Mouse (Mus musculus): ENCODE measurements around the gene Fam126b. TPM values are rescaled to one million over a fixed set of nuclear protein-coding genes. Genes with fewer than 3 reads are reported as not detected.
"Not testable (repeated sequence)": the region's sequence is repeated elsewhere in the genome, so short reads cannot be mapped to it uniquely, and the experiment has no call there.

The Fam126b gene
- polyA plus RNA-seq (2015; fragmentation: Nextera tagmentation; extraction: Ambion mirVana), result 12.9 and 14.5 TPM in 2 replicates

DNA sequence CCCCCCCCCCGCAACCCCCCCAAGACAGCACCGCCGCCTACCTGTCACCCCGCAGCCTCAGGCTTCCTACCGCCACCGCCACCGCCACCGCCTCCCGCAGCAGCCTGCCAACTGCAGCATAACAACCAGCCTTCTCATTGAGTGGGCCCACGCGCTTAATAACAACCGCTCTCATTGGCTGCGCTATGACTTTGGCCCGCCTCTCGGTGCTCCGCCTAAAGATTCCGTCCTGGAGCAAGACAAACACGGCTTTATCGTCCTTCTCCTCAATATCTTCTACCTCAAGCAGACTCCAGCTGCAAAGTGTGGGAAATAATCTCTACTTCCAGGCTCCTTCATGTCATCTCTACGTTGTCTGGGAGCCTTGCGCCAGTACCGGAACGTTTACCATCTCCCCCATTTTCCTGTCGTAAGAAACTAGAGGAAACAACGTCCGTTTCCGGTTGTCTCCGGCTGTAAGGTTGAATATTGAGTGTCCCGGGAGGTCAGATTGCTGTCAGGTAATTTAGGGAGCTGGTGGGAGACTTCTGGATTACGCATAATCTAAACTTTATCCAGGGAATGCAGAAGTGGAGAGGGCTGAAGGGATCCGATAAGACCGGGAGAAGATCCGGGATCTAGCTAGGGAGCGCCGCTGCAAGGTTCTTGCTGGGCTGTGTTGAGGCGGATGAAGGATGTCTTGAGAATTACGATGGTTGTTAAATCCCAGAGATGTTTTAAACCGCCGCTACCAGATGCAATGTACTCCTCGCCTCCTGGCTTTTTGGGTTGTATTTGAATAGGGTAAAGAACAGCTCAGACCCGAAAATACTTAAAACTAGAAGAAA lies at the start of gene Fam126b, which contains the start of gene Ndufb3:
Fam126b (minus strand) TSS at position 153 of the 827 bp plus-strand sequence.
Ndufb3 (plus strand) TSS at position 214 of the 827 bp plus-strand sequence.
- under 1% methylated on average over 41 of the region's 41 CpGs for WGBS
- Histone ChIP-seq H3K27me3 (no peaks in the 10 kb centered on the region), H3K4me2 (peak within 1 kb of the TSS; percentile 85)

DNA sequence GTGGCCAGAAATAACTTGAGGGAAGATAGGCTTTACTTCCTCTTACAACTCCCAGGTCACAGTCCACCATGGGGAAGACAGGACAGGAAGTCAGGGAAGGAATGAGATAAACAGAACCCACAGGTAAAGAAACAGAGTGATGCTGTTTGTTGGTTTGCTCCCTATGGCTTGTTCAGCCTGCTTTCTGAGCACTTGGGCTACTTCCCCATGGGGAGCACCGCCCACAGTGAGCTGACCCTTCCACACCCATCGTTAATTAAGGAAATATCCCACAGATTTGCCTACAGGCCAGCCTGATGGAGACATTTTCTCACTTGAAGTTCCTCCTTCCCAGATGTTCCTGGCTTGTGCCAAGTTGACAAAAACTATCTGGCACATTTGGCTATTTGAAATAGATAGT lies 42.7 kb upstream of the Fam126b start:
- not testable (repeated sequence) for ATAC-seq (ENCODE audit: low FRiP score, low read depth); H3K27ac ChIP-seq (replicated peaks); H3K4me1 ChIP-seq (replicated peaks); H3K36me3 ChIP-seq; H3K9ac ChIP-seq; H3K4me3 ChIP-seq; H3K27me3 ChIP-seq; H3K4me2 ChIP-seq; H3K9me3 ChIP-seq
- 73% methylated on average over 1 of the region's 2 CpGs for WGBS

More for the DNA sequence above, at the start of gene Fam126b, which contains the start of gene Ndufb3:
- Histone ChIP-seq H3K9ac (peak within 1 kb of the TSS; percentile 93), H3K27ac (replicated peaks) (peak within 1 kb of the TSS; percentile 89), H3K9me3 (no peaks in the 10 kb centered on the region), H3K36me3 (0 out of 2 replicates have a peak, but pooled peaks cover 3% of the 10 kb centered on the region), H3K4me1 (replicated peaks) (peaks cover 15% of the 10 kb centered on the region), H3K4me3 (peak within 1 kb of the TSS; percentile 80)
- peak; percentile 99 for ATAC-seq (ENCODE audit: low FRiP score, low read depth)

DNA sequence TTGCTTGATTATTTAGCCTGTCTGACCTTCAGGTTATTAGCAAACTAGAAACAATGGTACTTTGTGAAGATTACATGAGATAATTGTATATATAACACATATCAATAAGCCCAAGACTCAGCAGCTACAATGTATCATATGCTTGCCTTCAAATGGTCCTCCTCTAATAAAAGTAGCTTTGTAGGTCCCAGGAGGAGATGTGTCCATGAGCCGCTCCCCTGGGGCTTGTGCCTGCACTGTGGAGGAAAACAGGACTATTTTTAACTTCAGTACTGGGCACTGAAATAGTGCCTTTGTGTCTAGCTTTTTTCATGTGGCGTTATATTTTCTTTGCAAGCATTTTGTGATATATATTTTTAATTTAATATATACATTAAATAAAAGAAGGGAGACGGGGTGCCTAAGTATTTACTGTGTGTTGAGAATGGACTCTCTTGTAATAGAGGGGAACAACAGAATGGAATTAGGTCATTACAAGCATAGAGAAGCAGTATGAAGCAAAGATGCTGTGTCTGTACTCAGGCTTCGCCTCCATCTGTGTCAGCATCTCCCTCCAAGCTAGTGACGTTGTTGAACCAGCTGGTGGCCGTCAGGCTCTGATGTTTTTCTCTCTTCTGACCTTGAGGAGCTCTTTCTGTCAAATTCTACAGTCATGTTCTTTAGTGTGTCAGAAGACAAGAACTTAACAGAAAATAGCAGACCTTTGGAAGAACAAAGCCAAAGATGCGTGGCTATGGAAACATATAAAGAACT lies 36.0 kb upstream of the Fam126b start:
- peak; percentile 48; the same call in 1 of the 2 replicates for ATAC-seq (ENCODE audit: low FRiP score, low read depth)
- WGBS, result 70% methylated on average over 7 of the region's 7 CpGs

DNA sequence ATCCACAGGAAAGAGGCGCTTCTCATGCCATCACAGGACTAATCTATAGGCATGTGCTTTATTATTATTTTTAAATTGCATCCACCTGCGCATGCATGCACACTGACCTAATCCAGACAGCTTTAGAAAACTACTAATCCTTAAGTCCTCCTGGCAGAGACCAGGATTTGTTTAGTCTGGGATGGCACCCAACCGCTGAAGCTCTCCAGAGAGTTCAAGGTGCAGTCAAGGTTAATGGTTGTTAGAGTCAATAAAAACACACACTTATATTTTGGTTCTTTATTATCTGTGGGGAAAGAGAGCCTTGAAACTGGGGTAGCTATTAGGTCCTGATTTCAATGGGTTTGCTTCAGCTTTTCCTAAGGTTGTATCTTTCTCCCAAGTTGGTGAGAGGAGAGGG lies 35.1 kb upstream of the Fam126b start:
- Histone ChIP-seq H3K27me3 (no peaks in the 10 kb centered on the region), H3K9ac (no peak overlapping the region), H3K4me3 (no peak overlapping the region), H3K4me1 (replicated peaks) (no peaks in the 10 kb centered on the region), H3K4me2 (no peak overlapping the region), H3K36me3 (no peaks in the 10 kb centered on the region), H3K9me3 (no peaks in the 10 kb centered on the region), H3K27ac (replicated peaks) (no peak overlapping the region)
- ATAC-seq (ENCODE audit: low FRiP score, low read depth), result no peak
- 85% methylated on average over 3 of the region's 3 CpGs for WGBS

More for the DNA sequence above, 36.0 kb upstream of the Fam126b start:
- no peak overlapping the region for H3K4me3 ChIP-seq
- no peaks in the 10 kb centered on the region for H3K9me3 ChIP-seq
- no peak overlapping the region for H3K9ac ChIP-seq
- H3K4me1 ChIP-seq (replicated peaks), result no peaks in the 10 kb centered on the region
- H3K36me3 ChIP-seq, result no peaks in the 10 kb centered on the region
- H3K4me2 ChIP-seq, result no peak overlapping the region
- no peaks in the 10 kb centered on the region for H3K27me3 ChIP-seq
- H3K27ac ChIP-seq (replicated peaks), result no peak overlapping the region

DNA sequence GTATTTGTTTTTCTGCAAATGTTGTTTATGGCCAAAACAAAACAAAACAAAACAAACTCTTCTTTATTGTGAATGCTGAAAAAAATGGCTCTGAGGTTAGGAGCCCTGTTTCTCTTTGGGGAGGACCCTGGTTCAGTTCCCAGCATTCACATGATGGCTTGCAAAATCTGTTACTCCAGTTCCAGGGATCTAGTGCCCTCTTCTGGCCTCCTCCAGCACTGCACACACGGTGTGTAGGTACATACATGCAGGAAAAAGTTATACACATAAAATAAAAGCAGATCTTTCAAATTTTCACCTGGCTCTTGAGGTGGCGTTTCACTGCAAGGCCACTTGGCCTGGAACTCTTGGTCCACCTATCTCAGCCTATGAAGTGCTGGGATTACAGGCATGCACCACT lies 32.6 kb upstream of the Fam126b start:
- Histone ChIP-seq H3K4me3 (no peak overlapping the region), H3K9me3 (no peaks in the 10 kb centered on the region), H3K4me1 (replicated peaks) (no peaks in the 10 kb centered on the region), H3K27me3 (no peaks in the 10 kb centered on the region), H3K27ac (replicated peaks) (no peak overlapping the region), H3K9ac (no peak overlapping the region), H3K36me3 (no peaks in the 10 kb centered on the region), H3K4me2 (no peak overlapping the region)
- WGBS, result 96% methylated on average over 2 of the region's 2 CpGs
- no peak for ATAC-seq (ENCODE audit: low FRiP score, low read depth)

DNA sequence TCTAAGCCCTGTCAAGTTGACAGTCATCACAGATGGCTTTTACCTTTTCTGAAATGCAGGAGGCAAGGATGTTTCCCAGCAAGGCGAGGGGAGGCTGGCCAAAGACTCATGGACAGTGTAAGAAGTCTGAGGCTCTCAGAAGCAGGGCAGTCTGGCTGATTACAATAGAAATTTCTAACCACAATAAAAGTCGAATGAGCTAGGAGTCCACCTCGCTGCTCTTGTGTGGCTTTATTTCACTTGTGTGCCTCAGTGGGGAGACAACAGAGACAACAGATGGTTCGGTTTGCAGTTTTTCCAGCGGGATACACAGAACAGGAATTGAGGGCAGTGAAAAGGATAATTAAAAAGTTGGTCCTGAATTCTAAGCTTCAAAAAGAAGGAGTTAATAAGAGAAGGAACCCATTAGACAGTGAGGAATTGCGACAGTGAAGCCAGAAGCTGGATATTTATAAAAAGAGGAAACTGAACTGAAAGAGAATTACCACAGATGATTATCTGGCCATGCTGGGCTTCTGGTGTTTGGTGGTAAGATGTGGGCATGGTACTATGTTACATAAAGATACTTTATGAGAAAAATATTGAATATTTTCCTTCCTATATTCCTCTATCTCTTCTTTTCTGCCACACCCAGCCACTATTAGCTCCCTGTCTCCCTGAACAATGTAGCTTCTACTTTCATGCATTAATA lies 32.0 kb upstream of the Fam126b start:
- WGBS, result 75% methylated on average over 6 of the region's 6 CpGs
- H3K27me3 ChIP-seq, result no peaks in the 10 kb centered on the region
- no peaks in the 10 kb centered on the region for H3K4me1 ChIP-seq (replicated peaks)
- H3K36me3 ChIP-seq, result no peaks in the 10 kb centered on the region
- ATAC-seq (ENCODE audit: low FRiP score, low read depth), result no peak
- no peak overlapping the region for H3K9ac ChIP-seq
- H3K4me3 ChIP-seq, result no peak overlapping the region
- H3K9me3 ChIP-seq, result no peaks in the 10 kb centered on the region
- H3K4me2 ChIP-seq, result no peak overlapping the region
- no peak overlapping the region for H3K27ac ChIP-seq (replicated peaks)

DNA sequence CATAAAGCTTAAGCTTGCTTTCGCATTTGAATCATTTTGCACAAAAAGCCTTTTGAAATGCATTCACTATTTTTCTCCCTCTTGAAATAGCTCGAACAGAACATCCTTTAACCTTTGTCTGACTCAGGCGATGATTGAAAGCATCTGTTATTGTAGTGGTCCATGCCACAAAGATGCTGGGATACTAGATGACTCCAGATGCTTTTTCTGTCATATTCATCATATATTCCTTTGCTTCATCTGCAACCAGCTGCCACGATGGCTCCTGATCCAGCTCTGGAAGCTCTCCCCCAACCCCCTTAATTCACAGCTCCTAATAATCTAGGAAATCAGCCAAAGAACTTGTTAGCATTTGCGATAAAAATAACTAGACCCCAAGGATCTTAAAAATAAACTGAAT lies 31.0 kb upstream of the Fam126b start:
- Histone ChIP-seq H3K4me1 (replicated peaks) (no peaks in the 10 kb centered on the region), H3K27me3 (no peaks in the 10 kb centered on the region)
- 41% methylated on average over 5 of the region's 5 CpGs for WGBS

DNA sequence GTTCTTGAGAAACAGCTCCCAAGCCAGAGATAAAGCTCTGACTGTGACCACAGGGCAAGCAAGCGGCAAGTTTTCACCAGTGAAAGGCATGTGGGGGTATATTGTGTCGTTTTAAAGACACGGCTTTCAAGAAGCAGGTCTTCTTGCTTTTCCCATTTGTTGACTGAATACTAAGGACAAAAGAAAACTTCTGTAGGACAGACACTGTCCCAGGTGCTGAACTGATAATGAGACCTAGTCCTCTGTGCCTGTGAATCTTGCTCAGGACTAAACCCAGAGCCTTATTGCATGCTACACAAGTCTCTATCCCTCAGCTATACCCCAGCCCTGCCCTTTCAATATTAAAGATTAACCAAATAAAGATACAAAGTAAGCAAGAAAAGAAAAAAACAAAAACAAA lies 30.1 kb upstream of the Fam126b start:
- no peaks in the 10 kb centered on the region for H3K27me3 ChIP-seq
- no peaks in the 10 kb centered on the region for H3K36me3 ChIP-seq
- H3K27ac ChIP-seq (replicated peaks), result no peak overlapping the region
- H3K4me2 ChIP-seq, result no peak overlapping the region
- H3K9me3 ChIP-seq, result no peaks in the 10 kb centered on the region
- H3K4me1 ChIP-seq (replicated peaks), result no peaks in the 10 kb centered on the region
- H3K4me3 ChIP-seq, result no peak overlapping the region
- no peak overlapping the region for H3K9ac ChIP-seq
- 75% methylated on average over 3 of the region's 3 CpGs for whole genome bisulfite sequencing
- ATAC-seq (ENCODE audit: low FRiP score, low read depth), result no peak

More for the DNA sequence above, 31.0 kb upstream of the Fam126b start:
- Histone ChIP-seq H3K9ac (no peak overlapping the region), H3K9me3 (no peaks in the 10 kb centered on the region), H3K4me3 (no peak overlapping the region), H3K36me3 (no peaks in the 10 kb centered on the region), H3K27ac (replicated peaks) (no peak overlapping the region), H3K4me2 (no peak overlapping the region)
- no peak for ATAC-seq (ENCODE audit: low FRiP score, low read depth)

DNA sequence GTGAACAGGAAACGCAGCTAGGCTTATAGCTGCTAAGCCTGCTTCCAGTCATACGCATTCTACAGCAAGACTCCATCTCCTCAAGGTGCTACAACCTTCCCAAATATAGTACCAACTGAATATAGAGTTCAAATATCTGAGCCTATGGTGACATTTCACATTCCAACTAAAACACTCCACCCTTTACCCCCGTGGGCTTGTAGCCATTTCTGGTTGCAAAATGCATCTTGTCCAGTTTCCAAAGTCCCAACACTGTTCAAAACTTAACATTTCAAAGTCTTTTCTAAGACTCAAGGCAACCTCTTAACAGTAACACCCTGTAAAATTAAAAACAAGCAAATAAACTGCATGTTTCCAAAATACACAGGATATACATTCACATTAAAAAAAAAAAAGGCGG lies 29.0 kb upstream of the Fam126b start:
- Histone ChIP-seq H3K9ac (no peak overlapping the region), H3K9me3 (no peaks in the 10 kb centered on the region), H3K4me2 (no peak overlapping the region), H3K36me3 (no peaks in the 10 kb centered on the region), H3K27me3 (no peaks in the 10 kb centered on the region), H3K27ac (replicated peaks) (no peak overlapping the region), H3K4me3 (no peak overlapping the region), H3K4me1 (replicated peaks) (no peaks in the 10 kb centered on the region)
- WGBS, result 91% methylated on average over 4 of the region's 4 CpGs
- no peak for ATAC-seq (ENCODE audit: low FRiP score, low read depth)

DNA sequence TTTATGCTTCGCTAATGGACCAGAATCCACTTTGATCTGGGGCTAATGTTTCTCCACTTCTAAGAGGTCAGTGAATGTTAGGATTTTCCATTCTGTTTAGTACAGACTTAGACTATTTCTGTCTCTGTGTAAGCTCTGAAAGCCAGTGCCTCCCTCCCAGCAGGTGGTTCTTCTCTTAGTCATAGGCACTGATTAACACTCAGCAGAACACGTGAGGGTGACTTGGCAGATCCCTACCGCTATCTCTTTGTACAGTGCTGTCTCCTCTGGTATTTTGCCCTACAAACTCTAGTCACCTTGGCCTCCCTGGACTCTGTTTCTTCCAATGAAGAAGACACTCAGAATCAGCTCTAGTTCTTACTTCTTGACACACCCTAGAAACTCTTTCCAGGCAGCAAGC lies 28.3 kb upstream of the Fam126b start:
- no peak overlapping the region for H3K4me3 ChIP-seq
- H3K9ac ChIP-seq, result no peak overlapping the region
- H3K27ac ChIP-seq (replicated peaks), result no peak overlapping the region
- no peak for ATAC-seq (ENCODE audit: low FRiP score, low read depth)
- no peak overlapping the region for H3K4me2 ChIP-seq
- WGBS, result 84% methylated on average over 3 of the region's 3 CpGs
- no peaks in the 10 kb centered on the region for H3K9me3 ChIP-seq
- no peaks in the 10 kb centered on the region for H3K4me1 ChIP-seq (replicated peaks)
- no peaks in the 10 kb centered on the region for H3K27me3 ChIP-seq
- no peaks in the 10 kb centered on the region for H3K36me3 ChIP-seq

DNA sequence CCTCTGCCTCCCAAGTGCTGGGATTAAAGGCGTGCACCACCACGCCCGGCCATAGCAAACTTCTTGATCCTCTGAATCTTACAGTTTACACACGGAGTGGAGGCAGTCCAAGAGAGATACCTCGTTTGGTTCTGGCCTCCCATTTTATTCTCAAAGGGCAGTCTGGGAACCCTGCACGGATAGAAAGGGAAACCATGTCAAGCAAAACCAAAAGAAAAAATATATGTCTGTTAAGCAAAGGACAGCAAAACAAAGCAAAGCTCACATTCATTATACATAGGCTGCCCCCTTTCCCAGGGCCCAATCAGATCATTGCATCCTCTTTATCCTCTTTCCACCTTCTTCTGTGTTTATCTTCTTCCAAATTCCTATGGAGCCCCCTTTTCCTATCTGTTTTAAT lies 27.7 kb upstream of the Fam126b start:
- no peak overlapping the region for H3K27ac ChIP-seq (replicated peaks)
- no peaks in the 10 kb centered on the region for H3K9me3 ChIP-seq
- no peaks in the 10 kb centered on the region for H3K4me1 ChIP-seq (replicated peaks)
- no peaks in the 10 kb centered on the region for H3K27me3 ChIP-seq
- H3K36me3 ChIP-seq, result no peaks in the 10 kb centered on the region
- H3K9ac ChIP-seq, result no peak overlapping the region
- no peak overlapping the region for H3K4me3 ChIP-seq
- H3K4me2 ChIP-seq, result no peak overlapping the region
- 81% methylated on average over 6 of the region's 6 CpGs for WGBS
- no peak for ATAC-seq (ENCODE audit: low FRiP score, low read depth)

DNA sequence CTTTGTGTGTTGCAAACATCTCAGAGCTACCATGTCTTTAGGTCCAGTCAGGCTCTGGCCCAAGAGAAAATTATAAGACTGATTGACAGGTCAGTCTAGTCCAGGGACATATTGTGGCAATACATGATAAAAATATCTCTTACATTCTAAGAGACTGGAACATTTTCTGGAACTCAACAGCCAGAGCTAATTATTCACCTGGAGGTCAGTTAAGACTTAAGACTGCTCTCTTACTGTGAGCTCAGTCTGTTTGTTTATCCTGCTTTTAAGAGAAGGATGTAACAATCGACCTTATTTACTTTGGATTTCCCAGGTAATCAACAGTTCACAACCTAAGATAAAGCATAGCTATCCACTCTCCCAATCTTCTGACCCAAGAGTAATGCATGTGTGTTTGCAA lies 24.5 kb upstream of the Fam126b start:
- no peaks in the 10 kb centered on the region for H3K9me3 ChIP-seq
- H3K4me1 ChIP-seq (replicated peaks), result no peaks in the 10 kb centered on the region
- WGBS, result 45% methylated on average over 1 of the region's 1 CpGs
- no peak overlapping the region for H3K4me3 ChIP-seq
- no peak for ATAC-seq (ENCODE audit: low FRiP score, low read depth)
- H3K27ac ChIP-seq (replicated peaks), result no peak overlapping the region
- H3K4me2 ChIP-seq, result no peak overlapping the region
- no peaks in the 10 kb centered on the region for H3K27me3 ChIP-seq
- no peaks in the 10 kb centered on the region for H3K36me3 ChIP-seq
- no peak overlapping the region for H3K9ac ChIP-seq
